Mouse (Mus musculus) gastrocnemius, adult 2 months (tissue): ENCODE results near the gene Slc4a8. TPM values are rescaled to one million over a fixed set of nuclear protein-coding genes. Genes with fewer than 3 reads are reported as not detected.
"Not testable (repeated sequence)": the region's sequence is repeated elsewhere in the genome, so short reads cannot be mapped to it uniquely, and the experiment has no call there.

Experiments used
- DNase-seq: peaks from one replicate; pipeline ENCODE4 v3.0.0; 2022
- H3K27ac ChIP-seq: fragments of 200-600 bp; 2 replicates; pipeline ENCODE4 v1.8.1; 2022; ENCODE audit warnings: mild to moderate bottlenecking
- H3K4me3 ChIP-seq: fragments of 200-600 bp; 2 replicates; pipeline ENCODE4 v1.8.1; 2022; ENCODE audit warnings: mild to moderate bottlenecking, moderate library complexity
- CTCF ChIP-seq: fragments of 200-600 bp; IDR thresholded peaks from 2 replicates; pipeline ENCODE4 v1.8.1; 2022; ENCODE audit warnings: antibody characterized with exemption, mild to moderate bottlenecking, moderate library complexity
- intact Hi-C: fragments of 180-260 bp; cut with DNase I; formaldehyde crosslinking; loops from one replicate; pipeline ENCODE4 v1.15.1; 2025
- total RNA-seq, 2 experiments: library from RNA; stranded (reverse); gene quantifications; 2 replicates each; pipeline ENCODE4 v1.2.3; 2021

The Slc4a8 gene
- total RNA-seq, 2 experiments from 2014 or later = 1.5 to 1.9 TPM

GRCm38 (mm10) chr15:100766826-100767225, 5.3 kb downstream of the Slc4a8 start:
- Histone ChIP-seq H3K27ac (no peak overlapping the region), H3K4me3 (no peak overlapping the region)
- intact Hi-C loops = no loop called here
- no peak for TF ChIP-seq CTCF
- DNase-seq = no peak

DNA sequence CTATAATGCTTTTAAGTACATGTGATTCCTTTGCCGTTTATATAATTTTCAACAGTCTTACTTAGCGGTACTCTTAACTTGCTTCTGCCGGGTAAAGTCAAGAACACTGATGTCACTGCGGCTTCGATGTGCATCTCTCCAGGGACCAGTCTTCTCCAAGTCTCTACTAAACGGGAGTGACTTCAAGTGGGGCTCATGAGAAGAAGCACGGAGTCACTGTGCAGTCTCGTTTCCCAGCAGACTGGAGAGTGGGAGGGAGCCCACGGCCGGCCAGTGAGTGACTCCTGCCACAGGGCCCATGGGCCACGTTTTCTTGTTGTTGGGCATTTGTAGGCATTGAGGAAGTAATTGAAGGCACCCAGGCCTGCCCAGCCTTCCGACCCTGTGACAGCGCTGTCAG, 6.3 kb downstream of the Slc4a8 start:
- intact Hi-C loops = no loop called here
- no peak for DNase-seq
- H3K4me3 ChIP-seq = no peak overlapping the region
- no peak for TF ChIP-seq CTCF
- H3K27ac ChIP-seq = peak overlapping the region; percentile 10; the same call in 1 of the 2 replicates

DNA sequence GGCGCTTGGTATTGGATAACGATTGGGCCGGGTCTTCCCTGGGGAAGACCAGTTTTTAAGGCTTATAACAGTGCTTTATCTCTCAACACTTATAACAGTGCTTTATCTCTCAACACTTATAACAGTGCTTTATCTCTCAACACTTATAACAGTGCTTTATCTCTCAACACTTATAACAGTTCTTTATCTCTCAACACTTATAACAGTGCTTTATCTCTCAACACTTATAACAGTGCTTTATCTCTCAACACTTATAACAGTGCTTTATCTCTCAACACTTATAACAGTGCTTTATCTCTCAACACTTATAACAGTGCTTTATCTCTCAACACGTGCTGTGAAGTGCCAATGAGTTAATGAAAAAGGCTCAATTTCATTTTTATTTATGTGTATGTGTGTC, 7.5 kb downstream of the Slc4a8 start:
- H3K4me3 ChIP-seq, DNase-seq, H3K27ac ChIP-seq, intact Hi-C loops: not testable (repeated sequence)

DNA sequence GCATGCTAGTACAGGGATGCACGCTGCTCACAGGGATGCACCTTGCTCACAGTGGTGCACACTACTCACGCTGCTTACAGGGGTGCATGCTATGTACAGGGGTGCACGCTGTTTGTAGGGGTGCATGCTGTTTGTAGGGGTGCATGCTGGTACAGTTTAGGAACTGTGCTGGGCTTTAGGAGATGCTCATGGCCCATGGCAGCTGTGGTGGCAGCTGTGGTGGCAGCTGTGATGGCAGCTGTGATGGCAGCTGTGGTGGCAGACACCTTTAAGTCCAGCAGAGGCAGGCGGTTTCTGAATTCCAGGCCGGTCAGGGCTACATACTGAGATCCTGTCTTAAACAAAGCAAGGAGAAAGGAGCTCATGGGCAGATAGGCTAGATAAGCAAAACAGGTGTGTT, 8.8 kb downstream of the Slc4a8 start:
- no peak for DNase-seq
- no peak overlapping the region for H3K27ac ChIP-seq
- intact Hi-C loops = no loop called here
- TF ChIP-seq CTCF = no peak
- H3K4me3 ChIP-seq = no peak overlapping the region

DNA sequence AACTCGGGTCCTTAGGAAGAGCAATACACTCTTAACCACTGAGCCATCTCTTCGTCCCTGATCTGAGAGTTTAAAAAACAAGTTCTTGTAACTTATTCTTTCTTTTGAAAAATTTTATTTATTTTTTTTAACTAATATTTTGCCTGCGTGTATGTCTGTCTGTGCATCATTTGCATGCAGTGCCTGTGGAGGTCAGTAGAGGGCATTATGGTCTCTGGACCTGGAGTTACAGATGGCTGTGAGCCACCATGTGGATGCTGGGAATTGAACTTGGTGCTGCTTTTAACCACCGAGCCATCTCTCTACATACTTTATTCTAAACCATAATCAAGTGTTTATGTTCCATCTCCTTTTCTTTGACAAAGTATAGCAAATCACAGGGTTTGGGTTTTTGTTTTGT, 11.1 kb downstream of the Slc4a8 start:
- no peak overlapping the region for H3K4me3 ChIP-seq
- no peak for DNase-seq
- no peak overlapping the region for H3K27ac ChIP-seq
- TF ChIP-seq CTCF = no peak
- intact Hi-C loops = no loop called here

- intact Hi-C loops, H3K4me3 ChIP-seq, H3K27ac ChIP-seq, DNase-seq: not testable (repeated sequence)
These were observed 12.3 kb downstream of the Slc4a8 start for GRCm38 (mm10) chr15:100773859-100774258.

DNA sequence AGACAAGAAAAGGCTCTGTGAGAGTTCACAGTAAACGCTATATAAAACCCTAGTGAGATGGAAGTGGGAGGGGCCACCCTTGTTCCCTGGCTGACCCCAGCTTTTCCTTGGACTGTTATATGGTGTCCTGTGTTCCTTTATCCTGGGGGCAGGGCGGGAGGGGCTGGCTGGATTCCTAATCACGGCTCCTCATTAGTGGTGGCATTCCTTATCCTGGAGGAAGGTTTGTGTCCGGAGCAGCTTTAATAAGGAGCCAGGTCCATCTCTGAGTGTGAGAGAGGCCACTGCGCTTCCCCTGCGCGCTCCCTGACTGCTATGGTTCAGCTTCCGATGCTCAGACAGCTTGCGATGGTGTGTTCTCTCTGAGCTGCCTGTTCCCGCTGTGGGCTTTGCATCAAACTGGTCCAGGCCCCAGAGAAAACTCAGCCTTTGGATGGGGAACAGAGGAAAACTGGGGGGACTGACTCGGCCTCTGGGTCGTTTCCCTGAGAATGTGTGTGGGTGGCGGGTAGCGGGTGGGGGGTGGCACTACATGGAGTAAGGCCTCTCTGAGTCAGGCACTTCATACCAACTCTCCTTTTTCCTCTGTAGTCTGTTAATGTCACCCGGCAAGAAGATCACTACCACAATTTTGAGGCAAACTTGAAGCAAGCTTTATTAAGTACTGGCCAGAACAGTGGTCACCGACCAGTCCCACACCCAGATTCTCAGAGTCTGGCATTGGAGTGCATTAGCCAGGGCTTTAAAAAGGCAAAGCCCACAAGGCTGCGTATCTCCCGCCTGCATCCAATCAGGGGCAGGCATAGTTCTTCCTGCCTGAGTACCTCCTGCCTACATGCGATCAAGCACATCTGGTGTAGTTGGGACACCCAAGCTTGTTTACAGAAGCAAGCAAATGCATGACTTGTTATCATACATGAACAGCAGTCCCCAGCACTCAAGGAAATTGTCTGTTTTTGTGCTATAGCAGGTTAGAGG, 13.9 kb downstream of the Slc4a8 start:
- no peak for TF ChIP-seq CTCF
- intact Hi-C loops = no loop called here
- Histone ChIP-seq H3K27ac (no peak overlapping the region), H3K4me3 (no peak overlapping the region)
- no peak for DNase-seq

DNA sequence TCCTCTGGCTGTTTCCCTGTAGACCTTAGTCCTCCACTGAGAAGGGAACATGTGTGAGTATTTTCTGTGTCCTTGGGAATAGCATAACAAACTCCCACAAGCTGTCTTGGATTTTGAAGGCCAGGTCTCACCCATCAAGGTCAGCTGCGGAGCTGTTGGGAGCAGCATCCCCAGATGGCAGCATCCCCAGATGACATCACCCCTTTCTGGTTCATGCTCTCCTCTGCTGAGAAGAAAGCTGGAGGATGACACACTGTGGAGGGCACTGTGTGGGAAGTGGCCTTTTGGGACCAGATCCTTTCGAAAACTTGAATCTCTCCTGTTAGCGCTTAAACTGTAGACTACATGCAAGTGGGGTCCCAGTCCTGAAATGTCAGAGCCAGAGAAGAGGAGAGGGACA, 14.9 kb downstream of the Slc4a8 start:
- no peak for TF ChIP-seq CTCF
- H3K27ac ChIP-seq = no peak overlapping the region
- no peak overlapping the region for H3K4me3 ChIP-seq
- no peak for DNase-seq
- intact Hi-C loops = no loop called here

- no peak overlapping the region for H3K4me3 ChIP-seq
- no peak for DNase-seq
- intact Hi-C loops = no loop called here
- no peak for TF ChIP-seq CTCF
- no peak overlapping the region for H3K27ac ChIP-seq
These were observed 15.8 kb downstream of the Slc4a8 start for GRCm38 (mm10) chr15:100777020-100778016.

GRCm38 (mm10) chr15:100779896-100780295, 18.3 kb downstream of the Slc4a8 start:
- no peak for TF ChIP-seq CTCF
- intact Hi-C loops = no loop called here
- no peak overlapping the region for H3K4me3 ChIP-seq
- no peak for DNase-seq
- H3K27ac ChIP-seq = no peak overlapping the region

GRCm38 (mm10) chr15:100783244-100783987, 21.9 kb downstream of the Slc4a8 start:
- Histone ChIP-seq H3K4me3 (no peak overlapping the region), H3K27ac (no peak overlapping the region)
- intact Hi-C loops = no loop called here
- no peak for DNase-seq
- no peak for TF ChIP-seq CTCF

- intact Hi-C loops = no loop called here
- Histone ChIP-seq H3K4me3 (no peak overlapping the region), H3K27ac (no peak overlapping the region)
- no peak for TF ChIP-seq CTCF
- no peak for DNase-seq
These were observed 28.7 kb downstream of the Slc4a8 start for GRCm38 (mm10) chr15:100790219-100790618.
